Mouse (Mus musculus): ENCODE measurements around the gene Slc18b1. TPM values are rescaled to one million over a fixed set of nuclear protein-coding genes. Genes with fewer than 3 reads are reported as not detected.
"Not testable (repeated sequence)": the region's sequence is repeated elsewhere in the genome, so short reads cannot be mapped to it uniquely, and the experiment has no call there.

Slc18b1 gene
- polyA plus RNA-seq (2015; fragmentation: Nextera tagmentation; extraction: Ambion mirVana) = 32.3 and 35.6 TPM in 2 replicates

DNA sequence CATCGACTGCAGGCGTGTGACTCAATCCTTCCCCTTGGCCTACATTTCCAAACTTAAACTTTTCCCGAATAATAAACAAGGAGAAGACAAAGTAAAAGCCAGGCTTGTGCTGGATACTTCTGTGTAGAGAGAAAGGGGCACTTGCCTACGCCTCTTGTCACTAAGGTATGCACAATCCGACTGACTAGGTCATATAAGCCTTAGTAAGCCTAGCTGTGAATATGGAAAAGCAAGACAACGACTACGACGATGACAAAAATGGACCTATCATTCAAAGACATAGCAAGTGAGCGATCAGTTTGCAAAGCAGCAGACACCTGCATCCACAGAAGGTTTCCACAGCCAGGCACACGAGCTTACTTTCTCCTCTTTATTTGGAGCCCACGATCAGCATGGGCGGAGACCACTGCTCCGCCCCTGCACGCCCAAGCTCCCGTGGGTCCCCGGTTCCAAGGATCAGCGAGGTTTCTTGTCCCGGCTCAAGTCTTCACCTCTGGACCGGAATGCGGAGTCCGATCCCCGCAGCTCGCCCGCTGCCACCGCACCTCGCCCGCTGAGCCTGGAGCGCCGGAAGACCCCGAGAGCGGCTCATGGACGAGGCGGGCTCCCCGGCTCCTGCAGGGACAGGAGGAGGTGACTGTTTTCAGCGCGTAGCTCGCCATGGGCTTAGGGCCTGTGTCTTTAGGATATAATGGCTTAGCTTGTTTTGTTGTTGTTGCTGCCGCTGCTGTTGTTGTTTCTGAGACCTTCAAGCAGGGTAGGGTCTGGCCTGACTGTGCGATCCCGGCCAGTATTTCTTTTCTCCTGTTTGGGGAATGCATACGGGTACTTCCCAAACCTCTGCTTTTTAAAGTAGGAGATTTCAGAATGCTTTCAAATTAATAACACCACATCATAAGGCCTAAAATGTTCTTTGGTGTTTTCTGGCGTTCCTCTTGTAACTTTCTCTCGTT is at the start of gene Slc18b1:
TSS of gene Slc18b1 (plus strand) at position 436 of the 953 bp plus-strand sequence.
- peak within 1 kb of the TSS; percentile 90 for H3K9ac ChIP-seq
- peaks cover 22% of the 10 kb centered on the region for H3K36me3 ChIP-seq
- H3K4me1 ChIP-seq = peaks cover 8% of the 10 kb centered on the region; the same call in 1 of the 2 replicates
- no peaks in the 10 kb centered on the region for H3K27me3 ChIP-seq
- peak within 1 kb of the TSS; percentile 88 for H3K27ac ChIP-seq
- H3K4me3 ChIP-seq = peak within 1 kb of the TSS; percentile 70
- 4% methylated on average over 43 of the region's 43 CpGs for WGBS
- H3K4me2 ChIP-seq = peak within 1 kb of the TSS; percentile 58
- ATAC-seq (ENCODE audit: insufficient number of reproducible peaks, insufficient read depth, low FRiP score, low TSS enrichment, low read depth) = peak; percentile 39; the same call in 1 of the 2 replicates
- no peaks in the 10 kb centered on the region for H3K9me3 ChIP-seq

DNA sequence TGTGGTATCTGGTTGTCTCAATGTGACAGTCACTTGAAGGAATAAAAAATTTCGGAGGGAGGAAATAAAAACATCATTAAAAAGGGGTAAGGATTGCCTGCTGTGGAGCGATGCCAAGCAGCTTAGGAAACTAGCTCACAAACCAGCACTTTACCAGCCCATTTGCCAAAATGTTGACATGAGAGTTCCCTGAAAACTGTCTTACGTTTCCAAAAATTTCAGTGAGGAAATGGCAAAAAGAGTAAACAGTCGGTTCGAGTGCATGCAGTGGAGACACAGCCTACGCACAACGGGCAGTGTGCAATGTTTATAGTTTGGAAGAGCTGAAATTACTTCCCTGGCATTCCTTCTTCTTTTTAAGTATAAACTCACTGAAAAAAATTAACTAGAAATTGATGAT is 42.6 kb upstream of the Slc18b1 start:
- ATAC-seq (ENCODE audit: insufficient number of reproducible peaks, insufficient read depth, low FRiP score, low TSS enrichment, low read depth) = no peak
- peak overlapping the region; percentile 78; the same call in 1 of the 2 replicates for H3K27ac ChIP-seq

GRCm38 (mm10) chr10:23777288-23777945 is 19.4 kb upstream of the Slc18b1 start:
- ATAC-seq (ENCODE audit: insufficient number of reproducible peaks, insufficient read depth, low FRiP score, low TSS enrichment, low read depth) = no peak
- WGBS = 34% methylated on average over 5 of the region's 5 CpGs
- no peak overlapping the region for H3K27ac ChIP-seq
- no peaks in the 10 kb centered on the region for H3K4me1 ChIP-seq
- no peak overlapping the region for H3K4me2 ChIP-seq
- H3K27me3 ChIP-seq = no peaks in the 10 kb centered on the region
- H3K4me3 ChIP-seq = no peak overlapping the region
- H3K9me3 ChIP-seq = no peaks in the 10 kb centered on the region
- no peak overlapping the region for H3K9ac ChIP-seq
- peaks cover 12% of the 10 kb centered on the region; the same call in 1 of the 2 replicates for H3K36me3 ChIP-seq

More for the DNA sequence above, 42.6 kb upstream of the Slc18b1 start:
- Histone ChIP-seq H3K9me3 (no peaks in the 10 kb centered on the region), H3K4me2 (peak overlapping the region; percentile 26; the same call in 1 of the 2 replicates), H3K36me3 (no peaks in the 10 kb centered on the region), H3K27me3 (no peaks in the 10 kb centered on the region), H3K4me1 (peaks cover 8% of the 10 kb centered on the region; the same call in 1 of the 2 replicates), H3K9ac (no peak overlapping the region), H3K4me3 (no peak overlapping the region)
- WGBS = 34% methylated on average over 7 of the region's 7 CpGs

GRCm38 (mm10) chr10:23780539-23781275 is 16.1 kb upstream of the Slc18b1 start:
- no peaks in the 10 kb centered on the region for H3K27me3 ChIP-seq
- 0 out of 2 replicates have a peak, but pooled peaks have one; percentile 60 for ATAC-seq (ENCODE audit: insufficient number of reproducible peaks, insufficient read depth, low FRiP score, low TSS enrichment, low read depth)
- no peak overlapping the region for H3K4me2 ChIP-seq
- 87% methylated on average over 6 of the region's 6 CpGs for WGBS
- peaks cover 20% of the 10 kb centered on the region for H3K4me1 ChIP-seq
- no peak overlapping the region for H3K27ac ChIP-seq
- H3K36me3 ChIP-seq = peaks cover 42% of the 10 kb centered on the region
- no peaks in the 10 kb centered on the region for H3K9me3 ChIP-seq
- no peak overlapping the region for H3K4me3 ChIP-seq
- no peak overlapping the region for H3K9ac ChIP-seq

- Histone ChIP-seq H3K4me1 (peaks cover 26% of the 10 kb centered on the region), H3K27ac (no peak overlapping the region), H3K9me3 (no peaks in the 10 kb centered on the region), H3K36me3 (peaks cover 49% of the 10 kb centered on the region), H3K4me3 (no peak overlapping the region), H3K4me2 (no peak overlapping the region), H3K27me3 (no peaks in the 10 kb centered on the region), H3K9ac (no peak overlapping the region)
- WGBS = 83% methylated on average over 11 of the region's 11 CpGs
- no peak for ATAC-seq (ENCODE audit: insufficient number of reproducible peaks, insufficient read depth, low FRiP score, low TSS enrichment, low read depth)
These were observed 14.7 kb upstream of the Slc18b1 start for GRCm38 (mm10) chr10:23781760-23782735.

- H3K27me3 ChIP-seq = no peaks in the 10 kb centered on the region
- peaks cover 26% of the 10 kb centered on the region for H3K4me1 ChIP-seq
- ATAC-seq (ENCODE audit: insufficient number of reproducible peaks, insufficient read depth, low FRiP score, low TSS enrichment, low read depth) = no peak
- H3K4me2 ChIP-seq = no peak overlapping the region
- 33% methylated on average over 2 of the region's 2 CpGs for WGBS
- no peak overlapping the region for H3K4me3 ChIP-seq
- peaks cover 49% of the 10 kb centered on the region for H3K36me3 ChIP-seq
- peak overlapping the region; percentile 28; the same call in 1 of the 2 replicates for H3K27ac ChIP-seq
- H3K9ac ChIP-seq = no peak overlapping the region
- H3K9me3 ChIP-seq = no peaks in the 10 kb centered on the region
These were observed 13.8 kb upstream of the Slc18b1 start for GRCm38 (mm10) chr10:23782855-23783492.

DNA sequence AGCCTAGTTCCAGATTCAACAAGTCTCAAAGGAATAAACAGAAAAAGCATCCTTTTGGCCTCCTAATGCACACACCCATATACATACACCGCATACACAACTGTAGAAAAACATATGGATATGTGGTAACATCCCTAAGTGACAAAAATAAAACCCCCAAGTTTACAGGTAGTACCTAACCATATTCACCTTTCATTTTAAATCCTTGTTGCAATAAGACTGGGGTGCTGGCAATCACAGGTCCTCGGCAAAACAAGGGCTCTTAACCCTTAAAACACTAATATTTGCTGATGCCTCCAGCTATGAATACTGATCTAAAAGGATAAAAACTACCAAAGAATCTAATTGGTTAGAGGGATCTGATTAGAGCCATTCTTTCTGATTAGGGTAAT is 13.3 kb upstream of the Slc18b1 start:
- WGBS = 21% methylated on average over 2 of the region's 2 CpGs
- Histone ChIP-seq H3K9me3 (no peaks in the 10 kb centered on the region), H3K4me2 (no peak overlapping the region), H3K4me1 (peaks cover 30% of the 10 kb centered on the region), H3K36me3 (peaks cover 49% of the 10 kb centered on the region), H3K27ac (no peak overlapping the region), H3K4me3 (no peak overlapping the region), H3K27me3 (no peaks in the 10 kb centered on the region), H3K9ac (no peak overlapping the region)
- no peak for ATAC-seq (ENCODE audit: insufficient number of reproducible peaks, insufficient read depth, low FRiP score, low TSS enrichment, low read depth)

DNA sequence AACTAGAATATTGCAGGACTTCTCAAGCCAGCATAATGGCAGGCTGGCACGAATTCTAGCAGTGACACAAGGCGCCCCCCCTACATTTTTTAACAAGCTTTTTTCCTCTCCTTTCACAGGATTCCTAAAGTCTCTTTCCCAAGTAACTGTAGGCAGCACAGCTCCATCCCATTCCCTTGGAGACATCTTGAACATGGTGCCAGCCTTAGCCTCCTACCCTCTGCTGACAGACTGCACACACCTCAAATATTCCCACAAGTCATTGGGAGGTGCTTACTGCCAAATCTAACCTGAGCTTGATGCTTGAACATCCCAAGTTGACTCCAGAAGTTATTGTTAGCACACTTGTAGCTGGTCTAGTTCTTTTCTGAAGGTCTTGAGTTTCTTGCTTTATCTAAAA is 12.7 kb upstream of the Slc18b1 start:
- WGBS = 43% methylated on average over 2 of the region's 2 CpGs
- Histone ChIP-seq H3K9me3 (no peaks in the 10 kb centered on the region), H3K9ac (no peak overlapping the region), H3K36me3 (peaks cover 49% of the 10 kb centered on the region), H3K4me3 (no peak overlapping the region; the same call in 1 of the 2 replicates), H3K4me2 (0 out of 2 replicates have a peak overlapping the region, but pooled peaks have one; percentile 91), H3K4me1 (peaks cover 36% of the 10 kb centered on the region), H3K27me3 (no peaks in the 10 kb centered on the region), H3K27ac (no peak overlapping the region)
- ATAC-seq (ENCODE audit: insufficient number of reproducible peaks, insufficient read depth, low FRiP score, low TSS enrichment, low read depth) = no peak

- Histone ChIP-seq H3K36me3 (peaks cover 45% of the 10 kb centered on the region), H3K4me1 (peaks cover 36% of the 10 kb centered on the region), H3K9ac (peak overlapping the region; percentile 97), H3K4me2 (peak overlapping the region; percentile 91), H3K27ac (peak overlapping the region; percentile 74; the same call in 1 of the 2 replicates), H3K4me3 (peak overlapping the region; percentile 90)
- H3K9me3 ChIP-seq; ATAC-seq (ENCODE audit: insufficient number of reproducible peaks, insufficient read depth, low FRiP score, low TSS enrichment, low read depth); H3K27me3 ChIP-seq: not testable (repeated sequence)
- 37% methylated on average over 7 of the region's 7 CpGs for WGBS
These were observed 11.2 kb upstream of the Slc18b1 start for GRCm38 (mm10) chr10:23785599-23785998.

DNA sequence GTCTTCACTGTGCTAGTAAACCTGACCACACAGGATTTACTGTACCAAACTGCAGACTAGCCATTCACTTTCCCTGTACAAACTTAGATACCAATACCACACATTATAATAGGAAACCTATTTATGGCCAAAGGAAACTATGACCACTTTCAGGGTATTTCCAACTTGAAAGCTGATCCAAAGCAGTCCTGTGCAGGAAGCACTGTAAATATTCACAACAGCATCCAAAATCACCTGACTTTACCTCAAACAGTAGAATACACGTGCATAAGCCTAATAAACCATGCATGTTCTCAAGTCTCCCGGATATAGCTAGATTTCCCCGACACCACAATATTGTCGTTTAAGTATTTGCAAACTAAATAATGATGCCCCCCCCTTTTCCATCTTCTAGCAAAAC is 10.7 kb upstream of the Slc18b1 start:
- WGBS = under 1% methylated on average over 4 of the region's 4 CpGs
- peaks cover 45% of the 10 kb centered on the region for H3K36me3 ChIP-seq
- peak overlapping the region; percentile 74; the same call in 1 of the 2 replicates for H3K27ac ChIP-seq
- H3K9me3 ChIP-seq = no peaks in the 10 kb centered on the region
- H3K9ac ChIP-seq = peak overlapping the region; percentile 97
- H3K27me3 ChIP-seq = no peaks in the 10 kb centered on the region
- peak overlapping the region; percentile 91 for H3K4me2 ChIP-seq
- peaks cover 36% of the 10 kb centered on the region for H3K4me1 ChIP-seq
- ATAC-seq (ENCODE audit: insufficient number of reproducible peaks, insufficient read depth, low FRiP score, low TSS enrichment, low read depth) = no peak
- H3K4me3 ChIP-seq = peak overlapping the region; percentile 90

Data from embryonic facial prominence, embryonic 13.5 days (tissue).